Mouse (Mus musculus): ENCODE data around the gene Cep89. TPM values are rescaled to one million over a fixed set of nuclear protein-coding genes. Genes with fewer than 3 reads are reported as not detected.

Gene Cep89
- polyA plus RNA-seq, 1 experiment from 2014 or later = 30.5 TPM

DNA sequence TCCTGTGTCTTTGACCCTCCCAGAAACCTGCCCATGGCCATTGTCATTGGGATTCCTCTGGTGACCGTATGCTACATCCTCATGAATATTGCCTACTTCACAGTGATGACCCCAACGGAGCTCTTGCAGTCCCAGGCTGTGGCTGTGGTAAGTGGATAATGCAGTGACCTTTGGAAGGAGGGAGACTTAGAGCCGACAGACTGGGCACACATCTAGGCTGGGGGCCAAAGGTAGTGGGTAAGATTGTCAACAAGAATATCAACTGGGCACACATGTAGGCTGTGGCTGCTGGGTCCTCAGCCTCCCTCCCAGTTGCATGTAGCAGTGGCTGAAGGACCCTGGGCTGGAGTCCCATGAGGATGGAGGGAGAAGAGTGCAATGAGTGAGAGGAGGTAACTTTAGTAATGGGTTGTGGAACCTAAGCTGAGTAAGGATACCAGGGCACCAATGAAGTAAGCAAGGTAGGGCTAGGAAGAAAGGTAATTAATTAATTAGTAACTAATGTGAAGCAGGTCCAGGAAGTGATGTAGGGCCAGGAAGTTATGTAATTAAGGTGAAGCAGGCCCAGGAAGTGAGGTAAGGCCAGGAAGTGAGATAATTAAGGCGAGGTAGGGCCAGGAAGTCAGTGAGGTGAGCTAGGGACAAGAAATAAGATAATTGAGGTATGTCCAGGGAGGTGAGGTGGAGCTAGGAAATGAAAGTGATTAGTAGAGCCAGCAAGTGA lies 59.4 kb downstream of the Cep89 start:
- no peak overlapping the region for H3K4me2 ChIP-seq (ENCODE audit: low read length)
- no peaks in the 10 kb centered on the region for H3K9me3 ChIP-seq (ENCODE audit: control insufficient read depth, low read length)
- no peak overlapping the region for H3K9ac ChIP-seq (ENCODE audit: low read depth, low read length)
- H3K27me3 ChIP-seq (replicated peaks; ENCODE audit: control insufficient read depth, insufficient read depth, low read length) = no peaks in the 10 kb centered on the region
- no peak overlapping the region for H3K4me3 ChIP-seq (ENCODE audit: low read length)
- H3K27ac ChIP-seq (ENCODE audit: low read depth, low read length) = no peak overlapping the region
- WGBS = 85% methylated on average over 4 of the region's 4 CpGs
- H3K4me1 ChIP-seq (ENCODE audit: control insufficient read depth, insufficient read depth, low read depth, low read length) = no peaks in the 10 kb centered on the region
- no peak for ATAC-seq
- no peaks in the 10 kb centered on the region for H3K36me3 ChIP-seq (ENCODE audit: control insufficient read depth, insufficient read depth, low read length)

DNA sequence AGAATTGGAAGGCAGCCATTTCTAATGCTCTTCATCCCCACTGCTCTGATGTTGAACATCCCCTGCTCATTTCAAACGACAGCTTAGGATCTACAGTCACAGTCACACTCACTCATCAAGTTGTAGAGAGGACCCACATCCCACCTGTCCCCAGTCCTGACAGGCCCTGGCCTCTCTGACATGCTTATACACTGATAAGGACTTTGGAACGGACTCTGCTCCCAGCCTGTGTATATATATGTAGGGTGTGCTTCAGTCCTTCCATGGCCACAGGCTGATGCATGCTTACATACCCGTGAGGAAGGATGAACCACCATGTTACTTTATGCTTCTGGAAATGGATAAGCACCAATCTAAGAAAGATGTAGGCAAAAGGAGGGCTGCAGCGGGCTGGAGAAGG lies 64.1 kb downstream of the Cep89 start:
- Histone ChIP-seq H3K9me3 (ENCODE audit: control insufficient read depth, low read length) (no peaks in the 10 kb centered on the region), H3K27ac (ENCODE audit: low read depth, low read length) (no peak overlapping the region), H3K4me3 (ENCODE audit: low read length) (no peak overlapping the region), H3K4me1 (ENCODE audit: control insufficient read depth, insufficient read depth, low read depth, low read length) (no peaks in the 10 kb centered on the region), H3K36me3 (ENCODE audit: control insufficient read depth, insufficient read depth, low read length) (no peaks in the 10 kb centered on the region), H3K27me3 (replicated peaks; ENCODE audit: control insufficient read depth, insufficient read depth, low read length) (no peaks in the 10 kb centered on the region), H3K9ac (ENCODE audit: low read depth, low read length) (no peak overlapping the region), H3K4me2 (ENCODE audit: low read length) (no peak overlapping the region)
- WGBS = 85% methylated on average over 4 of the region's 4 CpGs
- ATAC-seq = no peak

DNA sequence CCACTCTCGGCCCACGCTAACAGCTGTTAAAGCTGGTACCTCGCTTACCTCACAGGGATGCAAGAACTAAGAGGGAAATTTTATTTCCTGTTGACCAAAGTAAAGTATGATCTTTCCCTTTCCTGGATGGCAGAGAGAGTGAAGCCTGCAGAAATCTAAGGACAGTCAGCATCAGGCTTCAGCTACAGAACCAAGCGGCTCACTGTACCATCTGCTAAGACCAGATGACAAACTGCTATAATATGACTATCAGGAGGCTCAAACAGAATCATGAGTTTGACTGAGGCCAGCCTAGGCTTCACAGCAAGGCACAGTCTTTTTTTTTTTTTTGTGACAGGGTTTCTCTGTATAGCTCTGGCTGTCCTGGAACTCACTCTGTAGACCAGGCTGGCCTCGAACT lies 68.2 kb downstream of the Cep89 start:
- H3K4me2 ChIP-seq (ENCODE audit: low read length) = no peak overlapping the region
- no peaks in the 10 kb centered on the region for H3K9me3 ChIP-seq (ENCODE audit: control insufficient read depth, low read length)
- no peaks in the 10 kb centered on the region for H3K36me3 ChIP-seq (ENCODE audit: control insufficient read depth, insufficient read depth, low read length)
- 93% methylated on average over 5 of the region's 5 CpGs for WGBS
- H3K4me1 ChIP-seq (ENCODE audit: control insufficient read depth, insufficient read depth, low read depth, low read length) = no peaks in the 10 kb centered on the region
- no peaks in the 10 kb centered on the region for H3K27me3 ChIP-seq (replicated peaks; ENCODE audit: control insufficient read depth, insufficient read depth, low read length)
- ATAC-seq = no peak
- no peak overlapping the region for H3K27ac ChIP-seq (ENCODE audit: low read depth, low read length)
- H3K9ac ChIP-seq (ENCODE audit: low read depth, low read length) = no peak overlapping the region
- H3K4me3 ChIP-seq (ENCODE audit: low read length) = no peak overlapping the region

- ATAC-seq = no peak
- H3K27me3 ChIP-seq (replicated peaks; ENCODE audit: control insufficient read depth, insufficient read depth, low read length) = no peaks in the 10 kb centered on the region
- no peak overlapping the region for H3K4me3 ChIP-seq (ENCODE audit: low read length)
- H3K4me1 ChIP-seq (ENCODE audit: control insufficient read depth, insufficient read depth, low read depth, low read length) = no peaks in the 10 kb centered on the region
- H3K9me3 ChIP-seq (ENCODE audit: control insufficient read depth, low read length) = no peaks in the 10 kb centered on the region
- no peak overlapping the region for H3K4me2 ChIP-seq (ENCODE audit: low read length)
- 63% methylated on average over 2 of the region's 2 CpGs for WGBS
- no peak overlapping the region for H3K27ac ChIP-seq (ENCODE audit: low read depth, low read length)
- H3K9ac ChIP-seq (ENCODE audit: low read depth, low read length) = no peak overlapping the region
- no peaks in the 10 kb centered on the region for H3K36me3 ChIP-seq (ENCODE audit: control insufficient read depth, insufficient read depth, low read length)
Observed at GRCm38 (mm10) chr7:35467856-35468255, 71.0 kb downstream of the Cep89 start.

DNA sequence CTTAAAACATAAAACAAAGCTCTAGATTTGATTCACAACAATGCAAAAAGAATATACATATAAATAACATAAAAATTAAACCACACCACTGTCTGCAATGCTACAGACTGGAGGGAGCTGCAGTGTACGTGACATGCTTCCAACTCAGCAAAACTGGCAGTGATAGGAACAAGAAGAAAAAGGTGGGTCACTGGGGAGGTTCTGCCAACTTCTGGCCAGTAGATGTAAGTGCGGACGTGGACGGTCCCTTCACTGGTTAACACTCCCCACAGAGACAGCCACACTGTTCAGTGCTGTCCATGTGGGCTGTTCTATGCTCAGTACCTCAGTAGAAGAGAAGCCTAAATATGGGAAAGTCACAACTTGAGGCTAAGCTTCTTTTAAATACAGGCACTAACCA lies 74.0 kb downstream of the Cep89 start:
- Histone ChIP-seq H3K9ac (ENCODE audit: low read depth, low read length) (no peak overlapping the region), H3K4me2 (ENCODE audit: low read length) (no peak overlapping the region), H3K4me3 (ENCODE audit: low read length) (no peak overlapping the region), H3K4me1 (ENCODE audit: control insufficient read depth, insufficient read depth, low read depth, low read length) (no peaks in the 10 kb centered on the region), H3K36me3 (ENCODE audit: control insufficient read depth, insufficient read depth, low read length) (no peaks in the 10 kb centered on the region), H3K27me3 (replicated peaks; ENCODE audit: control insufficient read depth, insufficient read depth, low read length) (no peaks in the 10 kb centered on the region), H3K9me3 (ENCODE audit: control insufficient read depth, low read length) (no peaks in the 10 kb centered on the region), H3K27ac (ENCODE audit: low read depth, low read length) (no peak overlapping the region)
- 50% methylated on average over 4 of the region's 4 CpGs for WGBS
- ATAC-seq = no peak

- no peaks in the 10 kb centered on the region for H3K27me3 ChIP-seq (replicated peaks; ENCODE audit: control insufficient read depth, insufficient read depth, low read length)
- WGBS = 83% methylated on average over 2 of the region's 2 CpGs
Observed at GRCm38 (mm10) chr7:35476457-35476856, 79.6 kb downstream of the Cep89 start.

DNA sequence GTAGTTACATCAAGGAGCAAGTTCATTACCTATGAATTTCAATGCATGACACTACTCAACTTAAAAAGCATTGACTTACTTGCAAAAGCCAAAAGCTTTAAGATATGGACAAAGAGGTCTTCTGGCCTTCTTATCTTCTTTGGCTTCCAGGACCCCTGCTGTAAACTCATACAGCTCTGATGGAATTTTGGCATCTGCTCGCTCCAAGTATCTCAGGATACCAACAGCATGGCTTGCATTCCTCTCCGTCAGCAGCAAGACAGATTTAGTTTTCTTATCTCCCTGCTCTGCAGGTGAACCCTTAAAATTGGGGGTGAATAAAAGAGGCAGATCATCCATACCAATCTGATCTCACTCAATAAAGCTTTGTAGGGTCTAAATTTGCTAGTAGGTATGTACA lies 88.3 kb downstream of the Cep89 start:
- H3K4me1 ChIP-seq (ENCODE audit: control insufficient read depth, insufficient read depth, low read depth, low read length) = no peaks in the 10 kb centered on the region
- ATAC-seq = no peak
- 85% methylated on average over 2 of the region's 2 CpGs for WGBS

More at GRCm38 (mm10) chr7:35476457-35476856, 79.6 kb downstream of the Cep89 start:
- no peaks in the 10 kb centered on the region for H3K36me3 ChIP-seq (ENCODE audit: control insufficient read depth, insufficient read depth, low read length)
- no peaks in the 10 kb centered on the region for H3K4me1 ChIP-seq (ENCODE audit: control insufficient read depth, insufficient read depth, low read depth, low read length)
- H3K9me3 ChIP-seq (ENCODE audit: control insufficient read depth, low read length) = no peaks in the 10 kb centered on the region
- no peak overlapping the region for H3K4me3 ChIP-seq (ENCODE audit: low read length)
- H3K27ac ChIP-seq (ENCODE audit: low read depth, low read length) = no peak overlapping the region
- no peak for ATAC-seq
- no peak overlapping the region for H3K9ac ChIP-seq (ENCODE audit: low read depth, low read length)
- no peak overlapping the region for H3K4me2 ChIP-seq (ENCODE audit: low read length)

DNA sequence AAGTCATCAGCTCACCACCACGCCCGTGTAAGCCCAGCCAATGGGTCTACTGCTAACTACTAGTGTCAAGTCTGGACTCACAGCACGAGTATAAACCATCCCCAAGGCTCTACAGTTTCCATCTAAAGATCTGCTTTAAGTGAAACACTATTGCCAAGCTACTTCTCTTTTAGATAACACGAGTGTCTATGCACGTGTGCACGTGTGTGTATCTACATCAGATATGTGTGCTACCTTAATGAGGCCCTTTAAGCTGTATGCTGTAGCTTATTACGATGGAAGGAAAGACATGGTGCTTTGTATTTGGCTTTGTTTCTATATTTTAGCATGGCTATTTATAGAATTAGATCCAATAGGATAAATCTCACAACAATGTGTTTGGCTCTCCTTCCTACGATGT lies 89.7 kb downstream of the Cep89 start:
- WGBS = 92% methylated on average over 8 of the region's 8 CpGs
- Histone ChIP-seq H3K27me3 (replicated peaks; ENCODE audit: control insufficient read depth, insufficient read depth, low read length) (no peaks in the 10 kb centered on the region), H3K4me3 (ENCODE audit: low read length) (no peak overlapping the region), H3K9me3 (ENCODE audit: control insufficient read depth, low read length) (no peaks in the 10 kb centered on the region), H3K36me3 (ENCODE audit: control insufficient read depth, insufficient read depth, low read length) (no peaks in the 10 kb centered on the region), H3K4me2 (ENCODE audit: low read length) (no peak overlapping the region), H3K9ac (ENCODE audit: low read depth, low read length) (no peak overlapping the region), H3K27ac (ENCODE audit: low read depth, low read length) (no peak overlapping the region), H3K4me1 (ENCODE audit: control insufficient read depth, insufficient read depth, low read depth, low read length) (no peaks in the 10 kb centered on the region)
- no peak for ATAC-seq

More for the DNA sequence above, 88.3 kb downstream of the Cep89 start:
- Histone ChIP-seq H3K4me2 (ENCODE audit: low read length) (no peak overlapping the region), H3K4me3 (ENCODE audit: low read length) (no peak overlapping the region), H3K27me3 (replicated peaks; ENCODE audit: control insufficient read depth, insufficient read depth, low read length) (no peaks in the 10 kb centered on the region), H3K9ac (ENCODE audit: low read depth, low read length) (no peak overlapping the region), H3K9me3 (ENCODE audit: control insufficient read depth, low read length) (no peaks in the 10 kb centered on the region), H3K36me3 (ENCODE audit: control insufficient read depth, insufficient read depth, low read length) (no peaks in the 10 kb centered on the region), H3K27ac (ENCODE audit: low read depth, low read length) (no peak overlapping the region)
